8 mouse cellular contexts compared by ENCODE assay signal in the genomic region with DNA sequence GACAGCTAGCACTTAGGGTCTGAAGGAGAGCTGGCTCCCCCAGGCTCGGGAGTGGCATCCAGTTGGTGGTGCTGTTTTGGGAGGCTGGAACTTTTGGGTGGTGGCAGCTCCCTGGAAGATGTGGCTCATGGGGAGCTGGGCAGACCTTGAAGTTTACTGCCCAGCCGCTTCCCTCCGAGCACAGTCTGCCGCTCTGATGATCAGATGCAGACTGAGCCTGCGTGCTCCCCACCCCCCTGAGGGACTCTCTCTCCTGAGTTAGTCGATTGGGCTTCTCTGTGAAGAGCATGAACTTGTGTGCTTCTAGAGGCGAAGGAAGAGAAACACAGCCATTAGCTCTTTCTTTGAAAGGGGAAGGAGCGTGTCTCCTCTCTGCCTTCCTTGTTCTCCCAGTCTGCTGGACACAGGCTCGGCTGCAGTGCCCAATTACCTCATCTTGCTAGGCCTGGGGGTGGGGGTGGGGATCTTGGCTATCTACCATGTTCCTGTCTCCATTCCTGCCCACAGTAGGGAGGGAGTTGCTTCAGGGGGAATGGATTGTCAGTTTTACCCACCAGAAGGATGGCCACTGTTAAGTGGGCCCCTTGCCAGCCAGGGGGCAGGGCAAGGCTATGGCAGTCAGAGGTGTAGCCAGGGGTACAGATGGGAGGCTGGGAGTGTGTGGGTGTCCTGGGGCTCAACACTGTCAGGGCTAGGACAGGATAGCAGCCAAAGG. TPM values are rescaled to one million over a fixed set of nuclear protein-coding genes. Genes with fewer than 3 reads are reported as not detected.
DNase-seq lines count a peak whose midpoint lies in the region; ATAC-seq and TF ChIP-seq lines count a peak whose summit lies in the region.

No protein-coding gene starts in this region.

- H3K4me3 ChIP-seq in lung, embryonic 14.5 days (ENCODE audit: low read depth, low read length) = no peak overlapping the region
- no peak overlapping the region for H3K4me3 ChIP-seq in lung, adult 2 months (replicated peaks; ENCODE audit: extremely low read depth, low read depth, low read length)
- H3K4me3 ChIP-seq in heart, embryonic 14.5 days (ENCODE audit: control insufficient read depth in 1 of 2, insufficient read depth in 1 of 2, low read depth in 1 of 2, low read length in 2 of 2) = no peak overlapping the region
- H3K4me3 ChIP-seq in midbrain, postnatal 0 days (ENCODE audit: low read depth, low read length) = no peak overlapping the region
- no peak overlapping the region for H3K4me3 ChIP-seq in left cerebral cortex, adult 2 months

- 43% methylated on average over 9 of the region's 9 CpGs for WGBS in lung, embryonic 14.5 days
- WGBS in lung, adult 2 months = 43% methylated on average over 9 of the region's 9 CpGs
- WGBS in heart, embryonic 14.5 days = 40% methylated on average over 9 of the region's 9 CpGs
- 64% methylated on average over 9 of the region's 9 CpGs for WGBS in midbrain, postnatal 0 days

- TF ChIP-seq POLR2A in lung, adult 2 months (IDR thresholded peaks at IDR 0.05; ENCODE audit: borderline replicate concordance, extremely low read depth, low read depth, low read length) = no peak

- intact Hi-C loops in left cerebral cortex, adult 2 months (cut with DNase I) = no loop called here

- H3K27me3 ChIP-seq in lung, embryonic 14.5 days (ENCODE audit: insufficient read depth, low read length) = no peaks in the 10 kb centered on the region
- no peaks in the 10 kb centered on the region for H3K27me3 ChIP-seq in heart, embryonic 14.5 days (ENCODE audit: control insufficient read depth, insufficient read depth, low read length)
- no peaks in the 10 kb centered on the region for H3K27me3 ChIP-seq in midbrain, postnatal 0 days (ENCODE audit: insufficient read depth, low read length)

- ATAC-seq in lung, embryonic 14.5 days (ENCODE audit: insufficient read depth) = peak; percentile 65; the same call in 1 of the 2 replicates
- ATAC-seq in heart, embryonic 14.5 days (ENCODE audit: insufficient number of reproducible peaks, insufficient read depth, low FRiP score, low read depth) = no peak
- peak; percentile 31; the same call in 1 of the 2 replicates for ATAC-seq in midbrain, postnatal 0 days (ENCODE audit: low FRiP score)

- TF ChIP-seq CTCF in lung, embryonic 14.5 days (IDR thresholded peaks at IDR 0.05; ENCODE audit: low read depth) = peak; percentile 13; the same call in 1 of the 2 replicates
- TF ChIP-seq CTCF in lung, adult 2 months (IDR thresholded peaks at IDR 0.05; ENCODE audit: insufficient read depth, low read length) = no peak
- TF ChIP-seq CTCF in midbrain, postnatal 0 days (IDR thresholded peaks at IDR 0.05) = no peak
- no peak for TF ChIP-seq CTCF in left cerebral cortex, adult 2 months (IDR thresholded peaks at IDR 0.05)

- H3K9ac ChIP-seq in lung, embryonic 14.5 days = no peak overlapping the region; the same call in 1 of the 2 replicates
- H3K9ac ChIP-seq in heart, embryonic 14.5 days (ENCODE audit: low read length) = peak overlapping the region; percentile 54; the same call in 1 of the 2 replicates
- H3K9ac ChIP-seq in midbrain, postnatal 0 days (replicated peaks; ENCODE audit: low read length, poor library complexity, severe bottlenecking) = no peak overlapping the region

- no peaks in the 10 kb centered on the region for H3K36me3 ChIP-seq in lung, embryonic 14.5 days (ENCODE audit: insufficient read depth)
- no peaks in the 10 kb centered on the region for H3K36me3 ChIP-seq in heart, embryonic 14.5 days (ENCODE audit: control insufficient read depth, insufficient read depth, low read length)
- peaks cover 26% of the 10 kb centered on the region for H3K36me3 ChIP-seq in midbrain, postnatal 0 days (ENCODE audit: insufficient read depth, low read length)

- H3K4me1 ChIP-seq in lung, embryonic 14.5 days (ENCODE audit: insufficient read depth) = 0 out of 2 replicates have a peak, but pooled peaks cover 10% of the 10 kb centered on the region
- no peaks in the 10 kb centered on the region for H3K4me1 ChIP-seq in lung, adult 2 months (ENCODE audit: control insufficient read depth, insufficient read depth, low read length)
- H3K4me1 ChIP-seq in heart, embryonic 14.5 days (ENCODE audit: control insufficient read depth in 2 of 2, insufficient read depth in 2 of 2, low read length in 2 of 2) = peaks cover 15 to 20% of the 10 kb centered on the region in 2 experiments
- no peaks in the 10 kb centered on the region for H3K4me1 ChIP-seq in midbrain, postnatal 0 days (ENCODE audit: insufficient read depth, low read length)

- H3K4me2 ChIP-seq in lung, embryonic 14.5 days = no peak overlapping the region
- peak overlapping the region; percentile 16; the same call in 1 of the 2 replicates for H3K4me2 ChIP-seq in heart, embryonic 14.5 days (ENCODE audit: low read length)
- no peak overlapping the region for H3K4me2 ChIP-seq in midbrain, postnatal 0 days (ENCODE audit: low read depth, low read length, poor library complexity, severe bottlenecking)

- peak; percentile 27 for DNase-seq in lung, embryonic 14.5 days
- DNase-seq in lung, adult 2 months = no peak
- DNase-seq in cerebellum, postnatal 10 days = peak; percentile 94 to 97
- peak; percentile 68 for DNase-seq in midbrain, postnatal 0 days (ENCODE audit: low spot score)
- no peak for DNase-seq in urinary bladder, postnatal 10 days (ENCODE audit: low spot score)
- DNase-seq in left cerebral cortex, adult 2 months (ENCODE audit: extremely low spot score in 1 of 2, low spot score in 2 of 2) = no peak
- DNase-seq in frontal cortex, postnatal 25 days (ENCODE audit: low spot score in 2 of 2) = no peak

- peak overlapping the region; percentile 16; the same call in 1 of the 2 replicates for H3K27ac ChIP-seq in lung, embryonic 14.5 days (ENCODE audit: low read depth)
- H3K27ac ChIP-seq in heart, embryonic 14.5 days (replicated peaks in 1 of 2; ENCODE audit: control insufficient read depth in 1 of 2, insufficient read depth in 1 of 2, low read depth in 2 of 2, low read length in 2 of 2) = peak overlapping the region; percentile 51 to 67
- no peak overlapping the region; the same call in 1 of the 2 replicates for H3K27ac ChIP-seq in midbrain, postnatal 0 days (ENCODE audit: low read depth, low read length)
- no peak overlapping the region for H3K27ac ChIP-seq in left cerebral cortex, adult 2 months

- no peaks in the 10 kb centered on the region for H3K9me3 ChIP-seq in lung, embryonic 14.5 days (ENCODE audit: low read depth, low read length)
- H3K9me3 ChIP-seq in heart, embryonic 14.5 days (ENCODE audit: control insufficient read depth, low read length) = no peaks in the 10 kb centered on the region
- no peaks in the 10 kb centered on the region for H3K9me3 ChIP-seq in midbrain, postnatal 0 days (ENCODE audit: low read length)

RNA-seq across cellular contexts. Expression of a gene that starts 26.8 kb away (rescaled TPM):
- 33.0 TPM in 2 replicates for polyA plus RNA-seq in lung, embryonic 14.5 days (2014; fragmentation: Nextera tagmentation; extraction: Ambion mirVana)
- 14.4 and 15.9 TPM in 2 replicates for polyA plus RNA-seq in lung, adult 2 months (2012; rRNA removed)
- polyA plus RNA-seq in heart, embryonic 14.5 days (2014; fragmentation: Nextera tagmentation; extraction: Ambion mirVana) = 29.1 and 30.1 TPM in 2 replicates
- total RNA-seq in midbrain, postnatal 0 days (2014; rRNA removed) = 23.5 and 24.1 TPM in 2 replicates
- polyA plus RNA-seq in midbrain, postnatal 0 days (2015; fragmentation: Nextera tagmentation; extraction: Ambion mirVana) = 32.2 and 35.2 TPM in 2 replicates
- total RNA-seq in left cerebral cortex, adult 2 months (2021) = 10 to 100 TPM; 23.3 to 23.7 TPM

Comparison
In these comparisons a context has a peak if more than half of its experiments do, and no peak if none do; other contexts are left out.
1. DNase-seq: peak in lung, embryonic 14.5 days (single experiment), cerebellum, postnatal 10 days (2 of 2) and midbrain, postnatal 0 days (single experiment); none in lung, adult 2 months (single experiment), urinary bladder, postnatal 10 days (single experiment), left cerebral cortex, adult 2 months (0 of 2) and frontal cortex, postnatal 25 days (0 of 2).
2. H3K27ac ChIP-seq: peak in lung, embryonic 14.5 days (single experiment) and heart, embryonic 14.5 days (2 of 2); none in midbrain, postnatal 0 days (single experiment) and left cerebral cortex, adult 2 months (single experiment).